Mouse (Mus musculus) brain, embryonic 14.5 days (tissue): Measurements from ENCODE around the gene Cer1.

ENCODE experiments used
- CTCF ChIP-seq: fragments of 200-500 bp; IDR thresholded peaks from 2 replicates; pipeline ENCODE4 v1.5.1; 2012; ENCODE audit warnings: inconsistent platforms, mild to moderate bottlenecking, moderate library complexity, borderline replicate concordance; ENCODE audit not compliant: insufficient read depth, insufficient read length; ENCODE audit errors: extremely low read depth
- POLR2A ChIP-seq: fragments of 200-500 bp; IDR thresholded peaks from 2 replicates; pipeline ENCODE4 v1.6.1; 2012; ENCODE audit warnings: mild to moderate bottlenecking, inconsistent platforms, borderline replicate concordance; ENCODE audit not compliant: poor library complexity, insufficient read depth, insufficient read length, severe bottlenecking; ENCODE audit errors: extremely low read depth

- TF ChIP-seq CTCF (no peak), POLR2A (no peak)
These were observed 30.6 kb upstream of the Cer1 start for GRCm38 (mm10) chr4:82915576-82915975.
